Mouse (Mus musculus) layer of hippocampus, adult 8-10 months (tissue): ENCODE measurements around the gene Elob. TPM values are rescaled to one million over a fixed set of nuclear protein-coding genes. Genes with fewer than 3 reads are reported as not detected.
A peak's percentile ranks its signal among the peaks of the same experiment; 100 is the strongest.

Experiments used
- DNase-seq, 2 experiments: peaks; one replicate each; pipeline ENCODE4 v3.0.0; 2022; ENCODE audit warnings: low spot score in 2 of 2
- total RNA-seq, 4 experiments: library from RNA; stranded (reverse); gene quantifications; 2 replicates each; pipeline ENCODE4 v1.2.4; 2022

Elob gene
- total RNA-seq, 4 experiments from 2014 or later: 314 to 381 (median 345) TPM

GRCm38 (mm10) chr17:23825591-23825990 lies 3.3 kb downstream of the Elob start:
- DNase-seq: no peak

DNA sequence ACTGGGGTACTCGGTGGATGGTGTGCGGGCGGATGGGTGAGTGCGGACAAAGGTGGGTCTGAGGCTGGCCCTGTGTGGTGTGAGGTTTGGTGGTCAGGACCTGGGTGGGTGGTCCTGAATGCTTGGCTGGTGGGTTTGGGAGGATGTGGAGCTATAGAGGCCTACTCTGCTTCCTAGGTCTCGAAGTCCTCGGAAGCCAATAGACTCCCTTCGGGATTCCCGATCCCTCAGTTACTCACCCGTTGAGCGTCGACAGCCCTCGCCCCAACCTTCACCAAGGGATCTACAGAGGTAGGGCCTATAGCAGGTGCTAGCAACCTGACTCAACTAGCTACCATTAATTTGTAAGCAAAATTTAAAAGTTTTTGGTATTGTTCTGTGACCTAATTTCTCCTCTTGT lies 5.3 kb downstream of the Elob start:
- no peak for DNase-seq

- no peak for DNase-seq
Observed at GRCm38 (mm10) chr17:23823018-23823417, 5.9 kb downstream of the Elob start.

DNA sequence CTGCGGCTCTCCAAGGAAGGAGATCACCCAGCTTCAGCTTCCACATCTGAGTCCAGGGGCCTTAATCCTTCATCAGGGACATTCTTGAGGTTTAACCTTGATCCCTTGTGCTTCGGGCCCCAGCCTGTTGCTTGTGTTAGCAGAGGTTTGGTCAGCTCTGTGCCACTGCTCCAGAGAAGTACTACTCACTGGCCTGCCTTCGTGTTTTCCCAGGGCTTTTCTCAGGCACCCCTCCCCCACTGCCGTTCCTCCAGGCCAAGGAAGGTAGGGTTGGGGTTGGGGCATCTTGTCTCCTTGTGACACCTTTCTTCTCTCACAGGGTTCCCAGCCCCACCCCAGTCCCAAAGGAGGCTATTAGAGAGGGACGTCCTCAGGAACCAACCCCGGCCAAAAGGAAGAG lies 6.8 kb downstream of the Elob start:
- no peak for DNase-seq

DNA sequence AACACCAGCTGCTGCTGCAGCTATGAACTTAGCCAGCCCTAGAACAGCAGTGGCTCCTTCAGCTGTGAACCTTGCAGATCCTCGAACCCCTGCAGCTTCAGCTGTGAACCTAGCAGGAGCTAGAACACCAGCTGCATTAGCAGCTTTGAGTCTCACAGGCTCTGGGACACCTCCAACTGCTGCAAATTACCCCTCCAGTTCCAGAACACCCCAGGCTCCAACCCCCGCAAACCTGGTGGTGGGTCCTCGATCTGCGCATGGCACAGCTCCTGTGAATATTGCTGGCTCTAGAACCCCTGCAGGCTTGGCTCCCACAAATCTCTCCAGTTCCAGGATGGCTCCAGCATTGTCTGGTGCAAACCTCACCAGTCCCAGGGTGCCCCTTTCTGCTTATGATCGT lies 8.2 kb downstream of the Elob start:
- no peak for DNase-seq

DNA sequence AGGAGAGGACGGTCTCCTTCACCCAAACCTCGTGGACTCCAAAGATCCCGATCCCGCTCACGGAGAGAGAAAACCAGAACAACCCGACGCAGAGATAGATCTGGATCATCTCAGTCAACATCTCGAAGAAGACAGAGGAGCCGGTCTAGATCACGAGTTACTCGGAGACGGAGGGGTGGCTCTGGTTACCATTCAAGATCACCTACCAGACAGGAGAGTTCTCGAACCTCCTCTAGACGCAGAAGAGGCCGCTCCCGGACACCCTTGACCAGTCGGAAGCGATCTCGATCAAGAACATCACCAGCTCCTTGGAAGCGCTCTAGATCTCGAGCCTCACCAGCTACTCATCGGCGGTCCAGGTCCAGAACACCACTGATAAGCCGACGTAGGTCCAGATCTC lies 9.7 kb downstream of the Elob start:
- DNase-seq: no peak

DNA sequence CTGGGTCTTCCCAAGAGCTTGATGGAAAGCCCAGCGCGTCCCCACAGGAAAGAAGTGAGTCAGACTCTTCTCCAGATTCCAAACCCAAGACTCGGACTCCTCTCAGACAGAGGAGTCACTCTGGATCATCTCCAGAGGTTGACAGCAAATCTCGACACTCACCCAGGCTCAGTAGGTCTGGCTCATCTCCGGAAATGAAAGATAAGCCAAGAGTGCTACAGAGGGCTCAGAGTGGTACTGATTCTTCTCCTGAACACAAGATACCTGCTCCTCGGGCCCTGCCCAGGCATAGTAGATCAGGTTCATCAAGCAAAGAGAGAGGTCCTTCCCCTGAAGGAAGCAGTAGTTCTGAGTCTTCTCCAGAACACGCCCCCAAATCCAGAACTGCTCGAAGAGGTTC lies 10.4 kb downstream of the Elob start:
- no peak for DNase-seq

DNA sequence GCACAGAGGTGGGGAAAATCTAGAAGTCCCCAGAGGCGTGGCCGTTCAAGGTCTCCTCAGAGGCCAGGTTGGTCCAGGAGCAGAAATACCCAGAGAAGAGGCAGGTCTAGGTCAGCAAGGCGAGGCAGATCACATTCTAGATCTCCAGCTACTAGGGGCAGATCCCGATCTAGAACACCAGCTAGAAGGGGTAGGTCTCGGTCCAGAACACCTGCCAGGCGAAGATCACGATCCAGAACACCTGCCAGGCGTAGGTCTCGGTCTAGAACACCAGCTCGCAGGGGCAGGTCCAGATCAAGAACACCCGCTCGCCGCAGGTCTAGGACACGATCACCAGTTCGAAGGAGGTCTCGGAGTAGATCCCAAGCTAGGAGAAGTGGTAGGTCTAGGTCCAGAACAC lies 13.3 kb downstream of the Elob start:
- no peak for DNase-seq

GRCm38 (mm10) chr17:23807918-23808317 lies 21.0 kb downstream of the Elob start:
- DNase-seq: no peak

GRCm38 (mm10) chr17:23806867-23807266 lies 22.1 kb downstream of the Elob start:
- no peak for DNase-seq

DNA sequence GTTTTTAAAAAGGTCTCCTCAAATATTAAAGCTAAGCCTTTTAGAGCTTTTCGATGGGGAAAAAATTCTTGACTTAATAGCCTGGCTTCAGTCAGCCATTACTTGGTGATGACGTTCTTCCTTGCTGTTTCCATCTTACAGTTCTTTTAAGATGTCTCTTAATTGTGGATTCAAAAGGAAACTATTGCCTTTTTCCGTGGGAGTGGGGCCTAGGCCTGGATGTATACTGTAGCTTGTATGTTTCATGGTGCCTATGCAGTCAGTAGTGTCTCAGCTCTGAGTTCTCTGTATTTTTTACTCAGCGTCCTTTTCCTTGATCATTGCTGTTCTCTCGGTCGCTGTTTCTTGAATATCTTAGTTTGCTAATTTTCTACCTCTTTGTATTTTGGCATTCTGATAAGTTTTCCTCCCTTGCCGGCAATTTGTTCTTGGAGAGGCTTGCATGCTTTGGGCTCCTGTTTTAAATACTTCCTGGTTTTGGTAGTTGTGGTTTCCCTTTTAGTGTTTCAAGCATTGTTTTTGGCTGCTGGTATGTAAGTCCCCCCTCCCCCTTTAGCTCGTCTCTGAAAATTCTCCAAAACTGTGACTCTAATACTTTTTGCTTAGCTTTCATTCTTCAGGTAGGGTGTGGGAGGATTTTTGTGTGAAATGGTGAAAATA lies 24.4 kb downstream of the Elob start:
- no peak for DNase-seq

- peak in 1 of 2 experiments; percentile 50 for DNase-seq
Observed at GRCm38 (mm10) chr17:23803366-23804041, 25.4 kb downstream of the Elob start.

DNA sequence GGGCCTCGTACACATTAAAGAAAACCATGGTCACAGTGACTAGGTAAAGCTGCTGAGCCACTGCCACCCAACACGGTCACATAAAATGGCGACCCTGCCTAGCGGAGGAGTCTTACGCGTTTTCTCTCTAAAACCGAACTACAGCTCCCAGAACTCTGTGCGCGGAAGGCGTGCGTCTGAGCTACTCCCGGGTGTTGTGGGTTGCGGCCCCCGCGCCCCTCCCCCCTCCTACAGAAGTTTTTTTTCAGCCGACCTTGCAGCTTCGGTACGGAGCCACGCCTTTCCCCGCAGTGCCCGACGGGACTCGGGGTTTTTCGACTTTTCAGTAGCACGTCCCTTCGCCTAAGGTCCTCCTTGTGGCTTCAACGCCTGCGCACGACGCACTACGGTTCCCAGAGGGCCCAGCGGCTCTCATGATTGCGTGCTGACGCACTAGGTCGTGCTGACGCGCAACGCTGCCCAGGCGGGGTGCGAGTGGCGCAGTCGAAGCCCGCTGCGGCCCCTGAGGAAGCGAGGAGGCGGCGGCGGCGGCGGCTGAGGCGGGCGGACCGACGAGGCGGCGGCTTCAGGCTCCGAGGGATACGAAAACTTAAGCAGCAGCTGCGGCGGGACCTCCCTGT lies 26.1 kb downstream of the Elob start:
- peak; percentile 98 to 99 for DNase-seq

- DNase-seq: no peak
Observed at GRCm38 (mm10) chr17:23801627-23802026, 27.3 kb downstream of the Elob start.

GRCm38 (mm10) chr17:23797316-23797715 lies 31.6 kb downstream of the Elob start:
- DNase-seq: no peak

GRCm38 (mm10) chr17:23795323-23795722 lies 33.6 kb downstream of the Elob start:
- no peak for DNase-seq

GRCm38 (mm10) chr17:23791079-23791357 lies 37.9 kb downstream of the Elob start:
- no peak for DNase-seq

GRCm38 (mm10) chr17:23790269-23791078 lies 38.5 kb downstream of the Elob start, which contains the start of gene Srrm2:
Gene Srrm2 (plus strand): TSS chr17:23790532.
- DNase-seq: peak in 1 of 2 experiments; percentile 52

DNA sequence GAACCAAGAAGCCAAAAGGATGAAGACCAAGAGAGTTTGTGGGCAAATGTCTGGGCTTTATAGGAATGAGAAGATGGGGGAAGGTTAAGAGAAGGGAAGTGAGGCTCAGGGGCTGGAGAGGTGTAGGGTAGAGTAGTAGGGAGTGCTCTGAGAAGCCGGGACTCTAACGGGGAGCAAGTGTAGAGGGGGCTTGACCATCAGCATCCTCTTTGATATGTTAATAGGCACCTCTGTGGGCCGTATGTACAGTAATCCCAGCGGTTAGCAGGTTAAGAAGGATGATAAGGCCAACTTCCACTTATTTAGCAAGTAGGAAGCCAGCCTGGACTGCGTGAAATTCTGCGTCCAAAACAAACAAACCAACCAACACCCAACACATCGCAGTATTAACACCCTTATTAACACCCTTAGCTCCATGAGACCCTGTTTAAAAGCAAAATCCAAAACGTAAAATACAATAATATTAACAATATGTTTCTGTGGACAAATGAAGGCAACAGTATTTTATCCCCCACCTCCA lies 39.1 kb downstream of the Elob start:
- DNase-seq: no peak

GRCm38 (mm10) chr17:23788973-23789372 lies 40.0 kb downstream of the Elob start:
- no peak for DNase-seq

DNA sequence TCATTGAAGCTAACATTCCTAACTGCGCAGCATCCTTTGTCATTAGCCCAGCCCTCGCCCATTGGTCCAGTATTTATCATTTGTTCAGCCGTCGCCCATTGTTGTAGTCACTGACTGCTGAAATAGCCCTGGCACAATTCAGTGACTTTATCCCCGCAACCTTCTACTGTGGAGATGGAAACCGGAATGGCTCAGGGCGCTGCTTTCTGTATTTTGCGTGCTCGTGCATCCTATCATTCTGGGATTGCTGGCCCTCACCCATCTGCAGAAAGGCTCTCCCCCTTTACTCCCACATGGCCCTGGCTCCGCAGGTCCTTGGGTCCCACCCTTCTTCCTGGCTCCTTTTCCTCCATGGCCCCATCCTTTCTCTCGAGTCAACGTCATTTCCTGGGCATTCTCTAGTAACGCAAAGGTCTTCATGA lies 42.4 kb downstream of the Elob start:
- no peak for DNase-seq
